Mouse (Mus musculus) limb, embryonic 10.5 days (tissue): ENCODE results near the gene Brca1. TPM values are rescaled to one million over a fixed set of nuclear protein-coding genes. Genes with fewer than 3 reads are reported as not detected.
A peak's percentile ranks its signal among the peaks of the same experiment; 100 is the strongest.

ENCODE experiments used
- DNase-seq: peaks from one replicate; pipeline ENCODE4 v3.0.0-alpha.2; 2017; ENCODE audit warnings: low spot score
- H3K27ac ChIP-seq: fragments of 300-500 bp; sonication (generic); 2 replicates; pipeline ENCODE4 v1.5.1; 2016; ENCODE audit warnings: mild to moderate bottlenecking
- H3K27me3 ChIP-seq: fragments of 300-500 bp; sonication (generic); 2 replicates; pipeline ENCODE4 v1.6.1; 2016; ENCODE audit warnings: low read depth, mild to moderate bottlenecking; ENCODE audit not compliant: poor library complexity, severe bottlenecking
- H3K36me3 ChIP-seq: fragments of 300-500 bp; sonication (generic); 2 replicates; pipeline ENCODE4 v1.6.1; 2016; ENCODE audit warnings: mild to moderate bottlenecking, moderate library complexity
- H3K4me1 ChIP-seq: fragments of 300-500 bp; sonication (generic); 2 replicates; pipeline ENCODE4 v1.6.1; 2016
- H3K4me3 ChIP-seq: fragments of 300-500 bp; sonication (generic); 2 replicates; pipeline ENCODE4 v1.5.1; 2016; ENCODE audit warnings: mild to moderate bottlenecking, moderate library complexity
- H3K9me3 ChIP-seq: fragments of 300-500 bp; sonication (generic); replicated peaks from 2 replicates; pipeline ENCODE4 v1.6.1; 2016; ENCODE audit warnings: mild to moderate bottlenecking
- WGBS: fragments of 180-500 bp; shearing (Covaris S2); methylation state at CpG from one replicate; pipeline ENCODE4 v1.1.7; 2016; 5-methylcytosine and 5-hydroxymethylcytosine counted together
- polyA plus RNA-seq: library from polyadenylated mRNA; unstranded; fragments of >200 nt; fragmentation: Nextera tagmentation; extraction: Ambion mirVana; gene quantifications from 2 replicates; pipeline ENCODE4 v1.2.1, GENCODE M21; 2016

The Brca1 gene
- polyA plus RNA-seq, 1 experiment from 2014 or later: 22.6 TPM

- H3K36me3 ChIP-seq: peaks cover 5% of the 10 kb centered on the region; the same call in 1 of the 2 replicates
- WGBS: 1% methylated on average over 51 of the region's 51 CpGs
- H3K4me3 ChIP-seq: peak overlapping the region; percentile 67
- peak overlapping the region; percentile 82 for H3K27ac ChIP-seq
- no peaks in the 10 kb centered on the region for H3K9me3 ChIP-seq
- DNase-seq: peak; percentile 79
- peaks cover 30% of the 10 kb centered on the region for H3K27me3 ChIP-seq
- peaks cover 74% of the 10 kb centered on the region for H3K4me1 ChIP-seq
These were observed 86.5 kb downstream of the Brca1 start for GRCm38 (mm10) chr11:101465101-101465868.

GRCm38 (mm10) chr11:101464211-101465100 is 87.3 kb downstream of the Brca1 start, which contains the start of gene Rnd2:
Gene Rnd2, plus strand, starts transcription at chr11:101464999.
- H3K4me1 ChIP-seq: peaks cover 80% of the 10 kb centered on the region
- DNase-seq: peak; percentile 56
- peaks cover 7% of the 10 kb centered on the region; the same call in 1 of the 2 replicates for H3K36me3 ChIP-seq
- H3K27ac ChIP-seq: peak within 1 kb of the TSS; percentile 82
- 10% methylated on average over 12 of the region's 12 CpGs for WGBS
- H3K27me3 ChIP-seq: peaks cover 22% of the 10 kb centered on the region
- peak within 1 kb of the TSS; percentile 67 for H3K4me3 ChIP-seq
- no peaks in the 10 kb centered on the region for H3K9me3 ChIP-seq

GRCm38 (mm10) chr11:101462583-101463440 is 88.9 kb downstream of the Brca1 start:
- Histone ChIP-seq H3K4me1 (peaks cover 82% of the 10 kb centered on the region), H3K9me3 (no peaks in the 10 kb centered on the region), H3K36me3 (peaks cover 7% of the 10 kb centered on the region; the same call in 1 of the 2 replicates), H3K4me3 (peak overlapping the region; percentile 2; the same call in 1 of the 2 replicates), H3K27ac (0 out of 2 replicates have a peak overlapping the region, but pooled peaks have one; percentile 5), H3K27me3 (peaks cover 10% of the 10 kb centered on the region)
- DNase-seq: no peak
- WGBS: 46% methylated on average over 13 of the region's 13 CpGs

GRCm38 (mm10) chr11:101462141-101462540 is 89.6 kb downstream of the Brca1 start:
- Histone ChIP-seq H3K4me3 (peak overlapping the region; percentile 2; the same call in 1 of the 2 replicates), H3K27me3 (peaks cover 8% of the 10 kb centered on the region), H3K4me1 (peaks cover 79% of the 10 kb centered on the region), H3K9me3 (no peaks in the 10 kb centered on the region), H3K36me3 (peaks cover 7% of the 10 kb centered on the region; the same call in 1 of the 2 replicates), H3K27ac (0 out of 2 replicates have a peak overlapping the region, but pooled peaks have one; percentile 5)
- DNase-seq: no peak
- 93% methylated on average over 14 of the region's 14 CpGs for whole genome bisulfite sequencing

GRCm38 (mm10) chr11:101460321-101460720 is 91.4 kb downstream of the Brca1 start:
- Histone ChIP-seq H3K4me3 (no peak overlapping the region), H3K27ac (0 out of 2 replicates have a peak overlapping the region, but pooled peaks have one; percentile 27), H3K27me3 (no peaks in the 10 kb centered on the region), H3K9me3 (no peaks in the 10 kb centered on the region), H3K4me1 (peaks cover 65% of the 10 kb centered on the region), H3K36me3 (peaks cover 7% of the 10 kb centered on the region; the same call in 1 of the 2 replicates)
- DNase-seq: no peak
- WGBS: 86% methylated on average over 15 of the region's 15 CpGs

- Histone ChIP-seq H3K27me3 (no peaks in the 10 kb centered on the region), H3K36me3 (peaks cover 7% of the 10 kb centered on the region; the same call in 1 of the 2 replicates), H3K4me3 (no peak overlapping the region), H3K9me3 (no peaks in the 10 kb centered on the region), H3K4me1 (peaks cover 60% of the 10 kb centered on the region), H3K27ac (peak overlapping the region; percentile 27)
- 26% methylated on average over 6 of the region's 6 CpGs for WGBS
- no peak for DNase-seq
These were observed 92.0 kb downstream of the Brca1 start for GRCm38 (mm10) chr11:101459716-101460115.

GRCm38 (mm10) chr11:101458217-101458616 is 93.5 kb downstream of the Brca1 start:
- WGBS: 84% methylated on average over 12 of the region's 12 CpGs
- H3K36me3 ChIP-seq: peaks cover 7% of the 10 kb centered on the region; the same call in 1 of the 2 replicates
- no peaks in the 10 kb centered on the region for H3K9me3 ChIP-seq
- peaks cover 46% of the 10 kb centered on the region for H3K4me1 ChIP-seq
- no peak for DNase-seq
- no peaks in the 10 kb centered on the region for H3K27me3 ChIP-seq
- H3K4me3 ChIP-seq: no peak overlapping the region
- H3K27ac ChIP-seq: no peak overlapping the region

- peaks cover 7% of the 10 kb centered on the region; the same call in 1 of the 2 replicates for H3K36me3 ChIP-seq
- no peaks in the 10 kb centered on the region for H3K9me3 ChIP-seq
- no peaks in the 10 kb centered on the region for H3K27me3 ChIP-seq
- 90% methylated on average over 9 of the region's 9 CpGs for WGBS
- DNase-seq: no peak
- H3K4me3 ChIP-seq: no peak overlapping the region
- H3K4me1 ChIP-seq: peaks cover 40% of the 10 kb centered on the region
- no peak overlapping the region for H3K27ac ChIP-seq
These were observed 94.1 kb downstream of the Brca1 start for GRCm38 (mm10) chr11:101457631-101458030.

GRCm38 (mm10) chr11:101455627-101456026 is 96.1 kb downstream of the Brca1 start:
- Histone ChIP-seq H3K4me3 (no peak overlapping the region), H3K9me3 (no peaks in the 10 kb centered on the region), H3K4me1 (peaks cover 31% of the 10 kb centered on the region), H3K36me3 (peaks cover 4% of the 10 kb centered on the region; the same call in 1 of the 2 replicates), H3K27ac (no peak overlapping the region), H3K27me3 (no peaks in the 10 kb centered on the region)
- 88% methylated on average over 7 of the region's 7 CpGs for WGBS
- DNase-seq: no peak

- Histone ChIP-seq H3K4me3 (no peak overlapping the region), H3K27ac (no peak overlapping the region), H3K27me3 (no peaks in the 10 kb centered on the region), H3K9me3 (no peaks in the 10 kb centered on the region), H3K36me3 (no peaks in the 10 kb centered on the region), H3K4me1 (peaks cover 23% of the 10 kb centered on the region)
- no peak for DNase-seq
- WGBS: 78% methylated on average over 6 of the region's 6 CpGs
These were observed 97.1 kb downstream of the Brca1 start for GRCm38 (mm10) chr11:101454702-101455101.

GRCm38 (mm10) chr11:101452093-101452774 is 99.5 kb downstream of the Brca1 start:
- H3K27ac ChIP-seq: no peak overlapping the region
- no peaks in the 10 kb centered on the region for H3K9me3 ChIP-seq
- H3K36me3 ChIP-seq: no peaks in the 10 kb centered on the region
- no peak overlapping the region for H3K4me3 ChIP-seq
- H3K27me3 ChIP-seq: no peaks in the 10 kb centered on the region
- WGBS: 78% methylated on average over 10 of the region's 10 CpGs
- H3K4me1 ChIP-seq: peaks cover 7% of the 10 kb centered on the region
- DNase-seq: no peak
